Mouse (Mus musculus) brain, embryonic 14.5 days (tissue): ENCODE measurements around the gene Mettl2. TPM values are rescaled to one million over a fixed set of nuclear protein-coding genes. Genes with fewer than 3 reads are reported as not detected.
"Not testable (repeated sequence)": the region's sequence is repeated elsewhere in the genome, so short reads cannot be mapped to it uniquely, and the experiment has no call there.

ENCODE experiments used
- DNase-seq: peaks from one replicate; pipeline ENCODE4 v3.0.0-alpha.2; 2011; ENCODE audit warnings: low read depth
- CTCF ChIP-seq: fragments of 200-500 bp; IDR thresholded peaks from 2 replicates; pipeline ENCODE4 v1.5.1; 2012; ENCODE audit warnings: inconsistent platforms, mild to moderate bottlenecking, moderate library complexity, borderline replicate concordance; ENCODE audit not compliant: insufficient read depth, insufficient read length; ENCODE audit errors: extremely low read depth
- POLR2A ChIP-seq: fragments of 200-500 bp; IDR thresholded peaks from 2 replicates; pipeline ENCODE4 v1.6.1; 2012; ENCODE audit warnings: mild to moderate bottlenecking, inconsistent platforms, borderline replicate concordance; ENCODE audit not compliant: poor library complexity, insufficient read depth, insufficient read length, severe bottlenecking; ENCODE audit errors: extremely low read depth
- polyA plus RNA-seq: library from polyadenylated mRNA; depleted of rRNA; stranded (reverse); fragments of >200 nt; gene quantifications from 2 replicates; pipeline ENCODE4 v1.2.3, GENCODE M21; 2012; rRNA removed

Mettl2 gene
- 31.7 and 39.4 TPM in 2 replicates for polyA plus RNA-seq

GRCm38 (mm10) chr11:105125735-105126519 lies at the start of gene Mettl2:
TSS of gene Mettl2 (plus strand) at chr11:105126425.
- DNase-seq, result peak; percentile 96
- TF ChIP-seq CTCF, result peak; percentile 78; the same call in 1 of the 2 replicates
- peak; percentile 51; the same call in 1 of the 2 replicates for TF ChIP-seq POLR2A

- DNase-seq, result not testable (repeated sequence)
Observed at GRCm38 (mm10) chr11:105112448-105112847, 13.8 kb upstream of the Mettl2 start.

- DNase-seq, result no peak
- TF ChIP-seq CTCF, result no peak
Observed at GRCm38 (mm10) chr11:105117814-105118213, 8.4 kb upstream of the Mettl2 start.

GRCm38 (mm10) chr11:105120551-105121061 lies 5.6 kb upstream of the Mettl2 start:
- DNase-seq, result no peak
- TF ChIP-seq CTCF, result no peak
- no peak for TF ChIP-seq POLR2A

DNA sequence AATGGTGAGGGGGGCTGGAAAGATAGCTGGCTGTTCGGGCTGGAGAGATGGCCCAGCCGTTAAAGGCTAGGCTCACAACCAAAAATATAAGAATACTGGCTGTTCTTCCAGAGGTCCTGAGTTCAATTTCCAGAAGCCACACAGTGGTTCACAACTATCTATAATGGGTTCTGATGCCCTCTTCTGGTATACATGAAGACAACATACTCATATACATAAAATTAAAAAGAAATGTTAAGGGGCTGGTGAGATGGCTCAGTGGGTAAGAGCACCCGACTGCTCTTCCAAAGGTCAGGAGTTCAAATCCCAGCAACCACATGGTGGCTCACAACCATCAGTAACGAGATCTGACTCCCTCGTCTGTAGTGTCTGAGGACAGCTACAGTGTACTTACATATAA lies 4.4 kb upstream of the Mettl2 start:
- not testable (repeated sequence) for DNase-seq

DNA sequence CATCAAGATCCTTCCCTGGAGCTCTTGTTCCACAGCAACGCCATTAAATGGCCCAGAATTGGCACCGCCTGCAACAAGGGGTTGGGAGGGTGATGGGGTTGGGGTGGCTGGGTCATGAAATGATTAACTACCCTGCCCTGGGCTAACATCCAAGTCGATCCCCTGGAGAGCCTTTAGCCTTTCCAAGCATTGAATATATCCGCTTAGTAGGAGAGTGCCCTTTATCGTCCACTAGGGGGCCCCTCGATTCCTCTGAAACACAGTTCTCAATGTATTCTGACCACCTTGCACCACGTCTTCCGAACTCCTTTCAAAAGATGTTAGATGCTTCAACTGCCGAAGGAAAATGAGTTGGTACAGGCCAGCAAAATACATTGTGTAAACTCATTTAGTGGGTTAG lies 2.2 kb upstream of the Mettl2 start:
- peak; percentile 64; the same call in 1 of the 2 replicates for TF ChIP-seq CTCF
- TF ChIP-seq POLR2A, result no peak
- peak; percentile 77 for DNase-seq

GRCm38 (mm10) chr11:105126520-105127029 lies 350 bp downstream of the Mettl2 start:
- DNase-seq, result no peak
- TF ChIP-seq CTCF (no peak), POLR2A (no peak)

GRCm38 (mm10) chr11:105135692-105136091 lies 9.5 kb downstream of the Mettl2 start:
- no peak for DNase-seq

DNA sequence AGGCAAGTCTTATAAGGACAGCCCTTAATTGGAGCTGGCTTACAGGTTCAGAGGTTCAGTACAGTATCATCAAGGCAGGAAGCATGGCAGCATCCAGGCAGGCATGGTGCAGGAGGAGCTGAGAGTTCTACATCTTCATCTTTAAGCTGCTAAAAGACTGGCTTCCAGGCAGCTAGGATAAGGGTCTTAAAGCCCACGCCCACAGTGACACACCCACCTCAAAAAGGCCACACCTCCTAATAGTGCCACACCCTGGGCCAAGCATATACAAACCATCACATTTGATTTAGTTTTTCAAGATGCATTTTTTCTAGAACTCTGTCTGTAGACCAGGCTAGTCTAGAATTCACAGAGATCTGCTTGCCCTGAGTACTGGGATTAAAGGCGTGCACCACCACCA lies 11.0 kb downstream of the Mettl2 start:
- not testable (repeated sequence) for DNase-seq

More at GRCm38 (mm10) chr11:105135692-105136091, 9.5 kb downstream of the Mettl2 start:
- TF ChIP-seq CTCF (no peak), POLR2A (no peak)

DNA sequence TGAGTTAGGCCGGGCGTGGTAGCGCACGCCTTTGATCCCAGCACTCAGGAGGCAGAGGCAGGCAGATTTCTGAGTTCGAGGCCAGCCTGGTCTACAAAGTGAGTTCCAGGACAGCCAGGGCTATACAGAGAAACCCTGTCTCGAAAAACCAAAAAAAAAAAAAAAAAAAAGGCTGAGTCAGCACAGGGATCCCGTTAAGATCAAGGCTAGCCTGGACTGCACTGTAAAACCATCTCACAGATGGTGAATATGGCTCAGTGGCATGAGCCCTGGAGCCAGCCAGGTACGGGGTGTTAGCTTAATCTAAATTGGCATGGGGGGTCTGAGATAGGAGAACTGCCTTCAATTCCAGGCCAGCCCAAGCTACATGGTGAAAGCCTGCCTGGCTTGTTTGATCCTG lies 14.3 kb downstream of the Mettl2 start:
- not testable (repeated sequence) for DNase-seq

DNA sequence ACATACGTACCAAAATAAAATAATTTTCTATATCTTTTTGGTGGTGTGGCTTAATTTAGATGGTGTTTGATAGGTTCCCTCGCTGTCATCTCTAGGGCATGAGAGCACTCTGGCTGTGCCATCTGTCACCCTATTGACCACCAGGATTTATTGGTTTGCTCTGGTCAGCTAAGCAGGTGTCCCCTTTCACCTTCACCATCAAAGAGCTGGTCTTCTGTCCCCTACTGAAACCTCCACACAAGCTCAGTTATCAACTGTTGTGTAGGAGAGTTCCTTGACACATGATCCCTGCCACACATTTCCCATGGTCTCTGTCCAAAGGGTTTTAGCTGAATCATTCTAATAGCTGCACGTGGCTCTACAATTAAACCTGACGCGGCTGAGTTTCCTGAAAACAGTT lies 14.9 kb downstream of the Mettl2 start:
- TF ChIP-seq POLR2A, result no peak
- no peak for TF ChIP-seq CTCF
- no peak for DNase-seq

DNA sequence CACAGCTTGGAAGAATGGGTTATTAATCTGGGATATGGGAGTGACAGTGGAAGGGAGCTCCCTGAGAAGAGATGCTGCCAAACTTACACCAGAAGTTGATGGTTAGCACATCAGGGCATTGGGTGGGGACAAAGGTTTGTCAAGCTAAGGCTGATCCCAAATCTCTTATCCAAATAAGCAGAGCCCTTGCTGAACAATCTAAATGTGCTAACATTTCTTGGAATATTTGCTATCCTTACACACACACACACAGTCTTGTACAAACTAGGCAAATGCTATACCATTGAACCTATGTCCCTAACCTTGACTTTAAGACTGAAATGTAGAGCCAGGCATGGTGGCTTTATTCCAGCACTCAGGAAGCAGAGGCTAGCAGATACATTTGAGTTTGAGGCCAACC lies 17.3 kb downstream of the Mettl2 start:
- TF ChIP-seq POLR2A (no peak), CTCF (no peak)
- no peak for DNase-seq

- DNase-seq, result no peak
Observed at GRCm38 (mm10) chr11:105144084-105144483, 17.9 kb downstream of the Mettl2 start.

More at GRCm38 (mm10) chr11:105144084-105144483, 17.9 kb downstream of the Mettl2 start:
- no peak for TF ChIP-seq POLR2A
- no peak for TF ChIP-seq CTCF
